Mouse (Mus musculus) cerebellum, adult 11 months (tissue): ENCODE results near the gene Msi2.

Source experiments
- DNase-seq: peaks from one replicate; pipeline ENCODE4 v3.0.0; 2022

Gene Msi2

GRCm38 (mm10) chr11:88613008-88613407 is 105.3 kb downstream of the Msi2 start:
- no peak for DNase-seq

- DNase-seq, result no peak
Observed at GRCm38 (mm10) chr11:88612141-88612540, 106.2 kb downstream of the Msi2 start.

GRCm38 (mm10) chr11:88610809-88611208 is 107.5 kb downstream of the Msi2 start:
- no peak for DNase-seq

GRCm38 (mm10) chr11:88610112-88610511 is 108.2 kb downstream of the Msi2 start:
- DNase-seq, result no peak

- DNase-seq, result no peak
Observed at GRCm38 (mm10) chr11:88608584-88608983, 109.7 kb downstream of the Msi2 start.

- no peak for DNase-seq
Observed at GRCm38 (mm10) chr11:88607725-88608383, 110.5 kb downstream of the Msi2 start.

- no peak for DNase-seq
Observed at GRCm38 (mm10) chr11:88605771-88606170, 112.5 kb downstream of the Msi2 start.

- DNase-seq, result no peak
Observed at GRCm38 (mm10) chr11:88605098-88605525, 113.2 kb downstream of the Msi2 start.

- DNase-seq, result no peak
Observed at GRCm38 (mm10) chr11:88604635-88605034, 113.7 kb downstream of the Msi2 start.

- DNase-seq, result no peak
Observed at GRCm38 (mm10) chr11:88603366-88603765, 114.9 kb downstream of the Msi2 start.

- no peak for DNase-seq
Observed at GRCm38 (mm10) chr11:88602471-88603120, 115.7 kb downstream of the Msi2 start.

- no peak for DNase-seq
Observed at GRCm38 (mm10) chr11:88600194-88600593, 118.1 kb downstream of the Msi2 start.

- DNase-seq, result no peak
Observed at GRCm38 (mm10) chr11:88599332-88600130, 118.8 kb downstream of the Msi2 start.

GRCm38 (mm10) chr11:88598848-88599175 is 119.5 kb downstream of the Msi2 start:
- DNase-seq, result no peak

- DNase-seq, result no peak
Observed at GRCm38 (mm10) chr11:88598150-88598847, 120.0 kb downstream of the Msi2 start.

- no peak for DNase-seq
Observed at GRCm38 (mm10) chr11:88595616-88596015, 122.7 kb downstream of the Msi2 start.

- no peak for DNase-seq
Observed at GRCm38 (mm10) chr11:88594804-88595611, 123.3 kb downstream of the Msi2 start.

GRCm38 (mm10) chr11:88594010-88594409 is 124.3 kb downstream of the Msi2 start:
- DNase-seq, result no peak

- DNase-seq, result peak; percentile 47
Observed at GRCm38 (mm10) chr11:88592099-88592498, 126.2 kb downstream of the Msi2 start.

GRCm38 (mm10) chr11:88590647-88591046 is 127.7 kb downstream of the Msi2 start:
- DNase-seq, result no peak

GRCm38 (mm10) chr11:88589641-88590040 is 128.7 kb downstream of the Msi2 start:
- DNase-seq, result peak; percentile 38

- DNase-seq, result no peak
Observed at GRCm38 (mm10) chr11:88588688-88589210, 129.6 kb downstream of the Msi2 start.
